Mouse (Mus musculus) bone marrow macrophage, adult 2 months (primary cell): ENCODE measurements around the gene Kif13a.

Source experiments
- CTCF ChIP-seq: IDR thresholded peaks from 2 replicates; pipeline ENCODE4 v1.5.1; 2012; ENCODE audit warnings: low read depth, mild to moderate bottlenecking, low read length, moderate library complexity
- POLR2A ChIP-seq: IDR thresholded peaks from 2 replicates; pipeline ENCODE4 v1.6.1; 2012; ENCODE audit warnings: mild to moderate bottlenecking, low read depth, low read length, borderline replicate concordance

- TF ChIP-seq POLR2A (no peak), CTCF (no peak)
These were observed 149.8 kb downstream of the Kif13a start for GRCm38 (mm10) chr13:46779831-46780230.
